Mouse (Mus musculus): ENCODE results near the gene Mbnl1. TPM values are rescaled to one million over a fixed set of nuclear protein-coding genes. Genes with fewer than 3 reads are reported as not detected.
A peak's percentile ranks its signal among the peaks of the same experiment; 100 is the strongest.

Mbnl1 gene
- polyA plus RNA-seq, 1 experiment: 20.3 TPM

GRCm38 (mm10) chr3:60587149-60587548 is 114.5 kb downstream of the Mbnl1 start:
- TF ChIP-seq GATA1 (IDR thresholded peaks at IDR 0.05; ENCODE audit: borderline replicate concordance, low read length) (no peak), FLI1 (IDR thresholded peaks at IDR 0.05; ENCODE audit: low read length) (no peak)
- H3K9me3 ChIP-seq: no peaks in the 10 kb centered on the region
- peaks cover 84% of the 10 kb centered on the region for H3K4me1 ChIP-seq
- H3K27me3 ChIP-seq (replicated peaks): no peaks in the 10 kb centered on the region
- H3K4me3 ChIP-seq (replicated peaks): peak overlapping the region; percentile 69
- peaks cover 78% of the 10 kb centered on the region for H3K36me3 ChIP-seq (replicated peaks; ENCODE audit: low read length)

GRCm38 (mm10) chr3:60589361-60589760 is 116.7 kb downstream of the Mbnl1 start:
- Histone ChIP-seq H3K27me3 (replicated peaks) (no peaks in the 10 kb centered on the region), H3K4me1 (peaks cover 87% of the 10 kb centered on the region), H3K4me3 (replicated peaks) (peak overlapping the region; percentile 59), H3K9me3 (no peaks in the 10 kb centered on the region), H3K36me3 (replicated peaks; ENCODE audit: low read length) (peaks cover 84% of the 10 kb centered on the region)
- TF ChIP-seq FLI1 (IDR thresholded peaks at IDR 0.05; ENCODE audit: low read length) (no peak), GATA1 (IDR thresholded peaks at IDR 0.05; ENCODE audit: borderline replicate concordance, low read length) (no peak)

GRCm38 (mm10) chr3:60595606-60596005 is 123.0 kb downstream of the Mbnl1 start:
- Histone ChIP-seq H3K4me3 (replicated peaks) (no peak overlapping the region), H3K9me3 (no peaks in the 10 kb centered on the region), H3K36me3 (replicated peaks; ENCODE audit: low read length) (peaks cover 93% of the 10 kb centered on the region), H3K4me1 (peaks cover 72% of the 10 kb centered on the region), H3K27me3 (replicated peaks) (no peaks in the 10 kb centered on the region)
- no peak for TF ChIP-seq FLI1 (IDR thresholded peaks at IDR 0.05; ENCODE audit: low read length)
- no peak for TF ChIP-seq GATA1 (IDR thresholded peaks at IDR 0.05; ENCODE audit: borderline replicate concordance, low read length)

- Histone ChIP-seq H3K9me3 (no peaks in the 10 kb centered on the region), H3K27me3 (replicated peaks) (no peaks in the 10 kb centered on the region), H3K36me3 (replicated peaks; ENCODE audit: low read length) (peaks cover 96% of the 10 kb centered on the region), H3K4me3 (replicated peaks) (no peak overlapping the region), H3K4me1 (peaks cover 73% of the 10 kb centered on the region)
- TF ChIP-seq GATA1 (IDR thresholded peaks at IDR 0.05; ENCODE audit: borderline replicate concordance, low read length) (no peak), FLI1 (IDR thresholded peaks at IDR 0.05; ENCODE audit: low read length) (no peak)
Observed at GRCm38 (mm10) chr3:60596985-60597384, 124.4 kb downstream of the Mbnl1 start.

GRCm38 (mm10) chr3:60601686-60602085 is 129.1 kb downstream of the Mbnl1 start:
- Histone ChIP-seq H3K36me3 (replicated peaks; ENCODE audit: low read length) (peaks cover 97% of the 10 kb centered on the region), H3K27me3 (replicated peaks) (no peaks in the 10 kb centered on the region), H3K4me1 (peaks cover 89% of the 10 kb centered on the region), H3K9me3 (no peaks in the 10 kb centered on the region), H3K4me3 (replicated peaks) (peak overlapping the region; percentile 28)
- TF ChIP-seq FLI1 (IDR thresholded peaks at IDR 0.05; ENCODE audit: low read length) (no peak), GATA1 (IDR thresholded peaks at IDR 0.05; ENCODE audit: borderline replicate concordance, low read length) (peak; percentile 35; the same call in 1 of the 3 replicates)

GRCm38 (mm10) chr3:60602923-60603549 is 130.4 kb downstream of the Mbnl1 start:
- TF ChIP-seq FLI1 (IDR thresholded peaks at IDR 0.05; ENCODE audit: low read length) (no peak), GATA1 (IDR thresholded peaks at IDR 0.05; ENCODE audit: borderline replicate concordance, low read length) (no peak)
- Histone ChIP-seq H3K4me1 (peaks cover 89% of the 10 kb centered on the region), H3K9me3 (no peaks in the 10 kb centered on the region)

GRCm38 (mm10) chr3:60603637-60604036 is 131.0 kb downstream of the Mbnl1 start:
- no peak for TF ChIP-seq FLI1 (IDR thresholded peaks at IDR 0.05; ENCODE audit: low read length)
- TF ChIP-seq GATA1 (IDR thresholded peaks at IDR 0.05; ENCODE audit: borderline replicate concordance, low read length): no peak
- Histone ChIP-seq H3K4me1 (peaks cover 85% of the 10 kb centered on the region), H3K27me3 (replicated peaks) (no peaks in the 10 kb centered on the region), H3K4me3 (replicated peaks) (peak overlapping the region; percentile 10), H3K36me3 (replicated peaks; ENCODE audit: low read length) (peaks cover 88% of the 10 kb centered on the region), H3K9me3 (no peaks in the 10 kb centered on the region)

More at GRCm38 (mm10) chr3:60602923-60603549, 130.4 kb downstream of the Mbnl1 start:
- Histone ChIP-seq H3K27me3 (replicated peaks) (no peaks in the 10 kb centered on the region), H3K4me3 (replicated peaks) (peak overlapping the region; percentile 48), H3K36me3 (replicated peaks; ENCODE audit: low read length) (peaks cover 92% of the 10 kb centered on the region)

- TF ChIP-seq FLI1 (IDR thresholded peaks at IDR 0.05; ENCODE audit: low read length) (no peak), GATA1 (IDR thresholded peaks at IDR 0.05; ENCODE audit: borderline replicate concordance, low read length) (no peak)
- H3K4me3 ChIP-seq (replicated peaks): no peak overlapping the region
- no peaks in the 10 kb centered on the region for H3K9me3 ChIP-seq
- peaks cover 87% of the 10 kb centered on the region for H3K36me3 ChIP-seq (replicated peaks; ENCODE audit: low read length)
- peaks cover 86% of the 10 kb centered on the region for H3K4me1 ChIP-seq
- H3K27me3 ChIP-seq (replicated peaks): no peaks in the 10 kb centered on the region
Observed at GRCm38 (mm10) chr3:60604205-60604604, 131.6 kb downstream of the Mbnl1 start.

- no peaks in the 10 kb centered on the region for H3K9me3 ChIP-seq
- TF ChIP-seq GATA1 (IDR thresholded peaks at IDR 0.05; ENCODE audit: borderline replicate concordance, low read length) (no peak), FLI1 (IDR thresholded peaks at IDR 0.05; ENCODE audit: low read length) (no peak)
- H3K4me1 ChIP-seq: peaks cover 66% of the 10 kb centered on the region
- H3K36me3 ChIP-seq (replicated peaks; ENCODE audit: low read length): peaks cover 79% of the 10 kb centered on the region
- H3K27me3 ChIP-seq (replicated peaks): no peaks in the 10 kb centered on the region
- no peak overlapping the region for H3K4me3 ChIP-seq (replicated peaks)
Observed at GRCm38 (mm10) chr3:60608952-60609403, 136.3 kb downstream of the Mbnl1 start.

- Histone ChIP-seq H3K9me3 (no peaks in the 10 kb centered on the region), H3K4me1 (peaks cover 56% of the 10 kb centered on the region), H3K36me3 (replicated peaks; ENCODE audit: low read length) (peaks cover 78% of the 10 kb centered on the region)
Observed at GRCm38 (mm10) chr3:60611839-60612238, 139.2 kb downstream of the Mbnl1 start.

More at GRCm38 (mm10) chr3:60611839-60612238, 139.2 kb downstream of the Mbnl1 start:
- H3K4me3 ChIP-seq (replicated peaks): no peak overlapping the region
- no peaks in the 10 kb centered on the region for H3K27me3 ChIP-seq (replicated peaks)
- TF ChIP-seq GATA1 (IDR thresholded peaks at IDR 0.05; ENCODE audit: borderline replicate concordance, low read length): no peak
- TF ChIP-seq FLI1 (IDR thresholded peaks at IDR 0.05; ENCODE audit: low read length): no peak

All from megakaryocyte, embryonic 14.5 days (primary cell).